Mouse (Mus musculus) cerebellum, adult 2 months (tissue): ENCODE measurements around the gene Zfp219.

ENCODE experiments used
- CTCF ChIP-seq: fragments of 200-500 bp; IDR thresholded peaks from 2 replicates; pipeline ENCODE4 v1.5.1; 2011; ENCODE audit warnings: low read depth, mild to moderate bottlenecking, control low read depth, low read length, moderate library complexity, borderline replicate concordance; ENCODE audit not compliant: insufficient read depth
- POLR2A ChIP-seq: fragments of 200-500 bp; IDR thresholded peaks from 2 replicates; pipeline ENCODE4 v1.6.1; 2011; ENCODE audit warnings: low read length, control low read depth, borderline replicate concordance; ENCODE audit not compliant: insufficient read depth

DNA sequence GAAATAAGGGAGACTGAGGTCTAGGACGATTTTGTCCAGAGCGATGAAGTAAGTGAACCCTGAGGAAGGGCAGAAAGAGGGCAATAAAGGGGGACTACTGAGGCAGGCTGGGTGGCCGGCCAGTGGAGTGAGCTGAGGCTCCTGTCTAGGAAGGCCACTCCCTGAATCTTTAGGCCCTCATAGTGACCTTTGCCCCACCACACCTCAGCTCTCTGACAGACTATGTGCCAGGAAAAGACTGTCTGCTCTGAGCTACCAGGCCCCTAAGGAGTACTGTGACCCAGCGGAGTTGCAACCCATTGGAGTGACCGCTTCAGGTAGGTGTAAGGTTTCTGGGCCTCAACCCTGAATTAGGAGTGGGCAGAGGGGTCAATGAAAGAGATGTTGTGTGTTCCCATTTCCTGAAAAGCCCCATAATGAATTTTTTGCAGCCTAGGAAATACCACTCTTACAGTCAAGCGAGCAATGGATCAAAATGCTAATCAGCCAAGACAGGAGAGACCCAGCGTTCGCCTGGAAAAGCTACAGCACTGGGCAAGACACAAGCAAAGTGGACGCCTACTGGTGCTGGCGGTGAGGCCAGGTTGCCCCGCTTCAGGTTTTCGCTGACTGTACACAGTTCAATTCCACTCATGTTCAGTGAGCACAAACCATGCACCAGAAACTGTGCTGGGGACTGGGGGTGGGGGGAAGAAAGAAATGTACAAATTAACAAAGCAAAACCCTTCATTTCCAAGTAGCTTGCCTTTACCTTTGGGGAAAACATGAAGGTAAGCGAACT lies 3.7 kb downstream of the Zfp219 start:
- TF ChIP-seq CTCF (no peak), POLR2A (no peak)
